Mouse (Mus musculus): ENCODE measurements around the gene Tufm. TPM values are rescaled to one million over a fixed set of nuclear protein-coding genes. Genes with fewer than 3 reads are reported as not detected.
A peak's percentile ranks its signal among the peaks of the same experiment; 100 is the strongest.

Gene Tufm
- total RNA-seq (2021), result 221 and 223 TPM in 2 replicates
- long read RNA-seq, experiment 1, transcript Tufm-201 (10 exons, 1,679 nt), result major isoform, 152 of 169 reads
- long read RNA-seq, experiment 1, partial matches to known transcripts, result 14 of 169 reads
- long read RNA-seq, experiment 1, other reads (novel, unspliced or antisense), result 3 of 169 reads
- long read RNA-seq, experiment 2, transcript Tufm-201 (10 exons, 1,679 nt), result major isoform, 114 of 133 reads
- long read RNA-seq, experiment 2, partial matches to known transcripts, result 17 of 133 reads
- long read RNA-seq, experiment 2, other reads (novel, unspliced or antisense), result 1 of 133 reads

DNA sequence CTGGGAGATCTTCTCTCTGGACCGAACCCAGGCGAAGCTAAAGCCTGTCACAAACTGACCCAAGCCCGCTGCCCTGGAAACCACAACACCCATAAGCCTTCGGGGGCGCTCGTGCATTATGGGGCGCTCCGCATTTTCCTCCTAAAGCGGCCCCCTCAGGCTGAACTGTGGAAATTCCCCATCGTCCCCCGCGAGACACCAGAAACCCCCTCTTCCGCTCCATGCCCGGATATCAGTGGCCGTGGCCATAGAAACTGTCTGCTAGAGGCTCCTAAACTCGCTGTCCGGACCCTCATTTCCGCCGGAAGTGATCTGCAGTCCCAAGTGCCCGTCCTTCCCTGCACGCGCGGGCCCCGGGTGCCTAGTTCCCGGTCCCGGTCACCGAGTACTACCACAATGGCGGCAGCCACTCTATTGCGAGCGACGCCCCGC, at the start of gene Tufm:
Gene Tufm, plus strand, starts transcription at position 310 of the 432 bp plus-strand sequence.
- peak; percentile 98 for DNase-seq

DNA sequence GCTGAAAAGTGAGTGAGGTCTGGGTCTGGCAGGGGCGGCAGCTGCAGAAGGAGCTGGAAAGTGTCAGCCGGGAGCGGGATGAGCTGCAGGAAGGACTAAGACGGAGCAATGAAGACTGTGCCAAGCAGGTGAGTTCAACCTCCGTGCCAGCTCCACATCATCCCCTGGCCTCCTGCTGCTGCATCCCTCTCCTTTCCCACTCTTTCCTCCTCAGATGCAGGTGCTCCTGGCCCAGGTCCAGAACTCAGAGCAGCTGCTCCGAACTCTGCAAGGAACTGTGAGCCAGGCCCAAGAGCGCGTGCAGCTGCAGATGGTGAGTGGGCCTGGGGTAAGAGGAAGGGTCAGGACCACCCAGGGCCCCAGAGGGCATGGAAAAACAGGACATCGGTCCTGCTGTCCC, 47.0 kb upstream of the Tufm start:
- DNase-seq, result no peak

DNA sequence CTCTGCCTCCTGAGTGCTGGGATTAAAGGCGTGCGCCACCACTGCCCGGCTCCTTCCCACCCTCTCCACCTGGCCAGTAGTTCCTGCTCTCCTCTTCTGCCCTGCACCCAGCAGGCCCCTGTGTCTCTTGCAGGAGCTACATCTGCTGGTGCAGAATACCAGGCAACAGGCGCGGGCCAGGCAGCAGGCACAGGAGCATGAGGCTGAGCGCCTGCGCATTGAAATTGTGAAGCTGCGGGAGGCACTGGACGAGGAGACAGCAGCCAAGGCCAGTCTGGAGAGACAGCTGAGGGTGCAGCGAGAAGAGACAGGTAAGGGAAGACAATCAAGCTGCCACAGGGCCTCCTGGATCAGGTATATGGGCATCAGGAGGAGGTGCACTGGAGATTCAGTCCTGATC, 43.2 kb upstream of the Tufm start:
- no peak for DNase-seq

DNA sequence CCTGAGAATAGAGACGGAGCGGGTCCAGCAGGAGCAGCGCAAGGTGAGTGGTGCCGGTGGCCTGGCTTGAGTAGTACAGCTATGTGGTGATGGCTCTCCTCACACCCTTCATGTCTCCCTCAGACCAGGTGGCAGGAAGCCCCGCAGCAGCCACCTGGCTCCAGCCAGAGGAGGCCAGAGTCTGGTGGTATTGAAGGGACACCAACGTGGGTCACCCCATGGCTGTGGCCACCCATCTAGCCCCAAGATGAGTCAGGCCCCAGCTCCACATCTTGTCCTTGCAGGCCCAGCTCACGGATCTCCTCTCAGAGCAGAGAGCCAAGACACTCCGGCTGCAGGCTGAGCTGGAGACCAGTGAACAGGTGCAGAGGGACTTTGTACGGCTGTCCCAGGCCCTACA, 42.6 kb upstream of the Tufm start:
- DNase-seq, result no peak

DNA sequence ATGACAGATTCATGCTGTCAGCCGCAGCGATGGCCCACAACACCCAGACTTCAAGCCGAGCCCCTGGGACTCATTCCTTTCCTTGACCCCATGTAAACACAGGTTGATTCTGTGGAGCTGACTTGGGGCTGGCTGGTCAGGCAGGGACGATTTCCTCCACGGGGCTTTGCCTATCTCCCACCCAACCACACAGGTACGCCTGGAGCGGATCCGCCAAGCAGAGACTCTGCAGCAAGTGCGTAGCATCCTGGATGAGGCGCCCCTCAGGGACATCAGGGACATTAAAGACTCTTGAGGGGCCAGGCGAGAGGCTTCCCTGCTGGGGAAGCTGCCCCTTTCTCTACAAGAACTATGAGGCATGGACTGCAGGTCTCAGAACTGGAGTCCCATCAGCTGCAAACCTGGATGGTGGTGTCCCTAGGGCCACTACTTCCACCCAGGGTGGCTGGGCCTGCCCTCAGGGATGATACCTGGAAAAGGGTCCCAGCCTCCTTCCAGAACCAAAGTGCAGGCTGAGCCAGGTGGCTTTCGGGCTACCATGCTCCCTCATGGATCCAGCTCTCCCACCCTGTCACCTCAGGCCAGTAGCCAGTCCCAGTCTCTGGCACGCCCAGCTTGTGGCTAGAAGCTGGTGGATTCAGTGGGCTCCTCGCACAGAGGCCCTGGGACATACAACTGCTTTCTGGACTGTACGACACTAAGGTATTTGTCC, 41.9 kb upstream of the Tufm start:
- DNase-seq, result no peak

DNA sequence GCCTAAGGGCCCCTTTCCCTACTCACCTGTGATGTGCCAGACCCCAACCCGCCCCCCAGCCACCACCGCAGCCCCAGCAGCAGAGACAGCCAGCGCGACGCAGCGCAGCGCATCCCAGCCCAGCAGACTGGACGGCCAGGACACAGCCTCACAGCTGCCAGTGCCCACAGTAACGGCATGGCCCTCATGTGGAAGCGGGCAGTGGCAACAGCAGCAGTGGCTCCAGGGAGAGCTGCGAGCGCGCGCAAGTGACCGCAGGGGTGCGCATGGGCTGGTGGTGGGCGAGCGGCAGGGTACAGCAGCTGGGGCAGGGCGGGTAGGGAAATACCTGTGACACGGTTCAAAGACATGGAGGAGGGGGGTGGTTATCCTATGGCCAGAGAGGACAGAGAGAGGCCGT, 40.9 kb upstream of the Tufm start:
- DNase-seq, result no peak

- DNase-seq, result no peak
Measured at GRCm38 (mm10) chr7:126448481-126448880, 38.7 kb upstream of the Tufm start.

DNA sequence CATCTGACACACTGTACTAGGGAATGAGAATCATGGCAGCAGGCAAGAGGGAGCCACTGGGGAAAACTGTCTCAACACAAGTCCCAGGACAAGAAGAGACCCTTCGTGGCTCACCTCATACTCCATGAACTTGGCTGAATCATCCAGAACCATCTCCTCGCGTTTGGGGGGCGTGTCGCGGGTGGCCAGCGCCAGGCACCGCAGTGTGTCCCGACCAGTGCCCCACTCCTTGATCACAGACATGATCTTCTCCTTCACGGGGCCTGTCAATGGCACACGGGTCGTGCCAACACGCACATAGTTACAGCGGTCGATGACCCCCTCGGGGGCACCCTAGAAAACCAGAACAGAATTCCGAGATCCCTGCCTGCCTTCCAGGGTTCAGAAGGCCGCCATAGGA, 37.2 kb upstream of the Tufm start:
- DNase-seq, result no peak

GRCm38 (mm10) chr7:126450641-126451040, 36.5 kb upstream of the Tufm start:
- DNase-seq, result no peak

DNA sequence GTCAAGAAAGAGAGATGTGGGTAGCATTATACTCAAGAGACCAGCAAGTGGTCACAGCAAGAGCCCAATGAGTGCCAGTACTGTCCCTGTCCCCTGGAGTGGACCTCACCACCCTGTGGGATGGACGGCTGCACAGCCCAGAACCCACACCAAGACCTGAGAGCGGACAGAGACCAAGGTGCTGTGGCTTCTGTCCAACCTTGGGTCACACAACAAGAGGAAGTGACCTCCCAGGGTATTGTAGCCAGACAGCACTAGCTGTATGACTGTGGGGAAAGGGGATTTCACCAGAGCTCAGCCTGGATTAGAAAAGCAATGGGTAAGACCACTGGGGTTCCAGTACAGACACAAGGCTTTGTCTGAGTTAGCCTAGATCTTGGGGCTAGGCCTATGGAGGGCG, 34.9 kb upstream of the Tufm start:
- no peak for DNase-seq

GRCm38 (mm10) chr7:126453861-126454260, 33.3 kb upstream of the Tufm start:
- no peak for DNase-seq

- DNase-seq, result no peak
Measured at GRCm38 (mm10) chr7:126455242-126455641, 31.9 kb upstream of the Tufm start.

DNA sequence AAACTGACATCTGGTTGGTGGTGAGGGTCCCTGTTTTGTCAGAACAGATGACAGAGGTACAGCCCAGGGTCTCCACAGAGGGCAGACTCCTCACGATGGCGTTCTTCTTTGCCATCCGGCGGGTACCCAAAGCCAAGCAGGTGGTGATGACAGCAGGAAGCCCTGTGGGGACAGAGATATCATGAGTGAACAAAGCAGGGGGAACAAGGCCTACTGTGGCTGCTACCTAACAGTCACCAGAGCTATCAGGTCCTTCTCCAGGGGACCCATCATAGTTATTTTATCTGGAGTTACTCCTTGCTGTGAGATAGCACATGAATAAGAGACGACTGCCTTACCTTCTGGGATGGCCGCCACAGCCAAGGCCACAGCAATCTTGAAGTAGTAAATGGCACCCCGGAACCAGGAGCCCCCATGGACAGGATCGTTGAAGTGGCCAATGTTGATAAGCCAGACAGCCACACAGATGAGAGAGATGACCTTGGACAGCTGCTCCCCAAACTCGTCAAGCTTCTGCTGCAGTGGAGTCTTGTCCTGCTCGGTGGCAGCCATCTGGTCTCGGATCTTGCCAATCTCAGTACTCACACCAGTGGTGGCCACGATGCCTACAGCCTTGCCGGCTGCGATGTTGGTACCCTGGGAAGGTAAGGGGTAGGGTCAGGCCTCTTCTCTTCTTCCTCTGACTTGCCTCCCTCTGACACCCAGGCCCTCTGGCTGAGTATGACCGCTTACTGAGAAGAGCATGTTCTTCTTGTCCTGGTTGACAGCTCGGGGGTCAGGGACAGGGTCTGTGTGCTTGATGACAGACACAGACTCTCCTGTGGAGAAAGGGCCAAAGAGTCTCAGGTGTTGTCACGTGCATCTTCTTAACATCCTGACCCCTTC, 30.5 kb upstream of the Tufm start:
- DNase-seq, result no peak

- no peak for DNase-seq
Measured at GRCm38 (mm10) chr7:126458225-126458624, 28.9 kb upstream of the Tufm start.

DNA sequence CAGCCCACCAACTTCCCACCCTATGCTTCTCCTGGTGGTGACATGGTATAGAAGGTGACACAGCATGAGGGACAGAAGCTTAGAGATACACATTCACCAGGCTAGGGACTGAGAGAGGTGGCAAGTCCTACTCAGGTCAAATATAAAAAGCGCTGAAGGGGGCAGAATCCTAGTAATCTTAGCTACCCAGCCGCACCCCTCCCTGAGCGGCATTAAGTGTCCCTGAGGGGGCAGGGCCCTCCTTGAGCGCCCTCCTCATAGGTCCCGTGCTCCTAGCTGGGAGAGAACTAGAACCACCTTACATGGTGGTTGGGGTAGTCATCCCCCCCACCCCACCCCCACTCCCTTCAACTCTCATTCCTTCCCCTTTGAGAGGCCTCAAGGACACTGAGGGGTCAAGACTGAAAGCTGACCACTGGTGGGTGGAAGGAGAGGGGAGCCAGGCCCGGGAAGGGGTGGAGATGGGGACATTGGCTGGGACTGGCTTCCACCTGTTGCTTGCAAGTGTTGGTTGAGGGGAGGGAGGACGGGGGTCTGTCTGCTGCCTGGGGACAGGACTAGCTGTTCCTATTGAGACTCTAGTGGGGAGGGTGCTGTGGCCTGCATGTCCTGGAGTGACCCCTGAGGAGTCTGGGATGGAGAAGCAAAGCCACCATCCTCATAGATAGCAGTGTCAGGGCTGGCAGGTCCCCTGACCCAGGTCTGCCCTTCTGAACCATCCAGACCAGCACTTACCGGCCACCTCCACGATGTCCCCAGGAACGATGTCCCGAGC, 28.1 kb upstream of the Tufm start:
- no peak for DNase-seq

DNA sequence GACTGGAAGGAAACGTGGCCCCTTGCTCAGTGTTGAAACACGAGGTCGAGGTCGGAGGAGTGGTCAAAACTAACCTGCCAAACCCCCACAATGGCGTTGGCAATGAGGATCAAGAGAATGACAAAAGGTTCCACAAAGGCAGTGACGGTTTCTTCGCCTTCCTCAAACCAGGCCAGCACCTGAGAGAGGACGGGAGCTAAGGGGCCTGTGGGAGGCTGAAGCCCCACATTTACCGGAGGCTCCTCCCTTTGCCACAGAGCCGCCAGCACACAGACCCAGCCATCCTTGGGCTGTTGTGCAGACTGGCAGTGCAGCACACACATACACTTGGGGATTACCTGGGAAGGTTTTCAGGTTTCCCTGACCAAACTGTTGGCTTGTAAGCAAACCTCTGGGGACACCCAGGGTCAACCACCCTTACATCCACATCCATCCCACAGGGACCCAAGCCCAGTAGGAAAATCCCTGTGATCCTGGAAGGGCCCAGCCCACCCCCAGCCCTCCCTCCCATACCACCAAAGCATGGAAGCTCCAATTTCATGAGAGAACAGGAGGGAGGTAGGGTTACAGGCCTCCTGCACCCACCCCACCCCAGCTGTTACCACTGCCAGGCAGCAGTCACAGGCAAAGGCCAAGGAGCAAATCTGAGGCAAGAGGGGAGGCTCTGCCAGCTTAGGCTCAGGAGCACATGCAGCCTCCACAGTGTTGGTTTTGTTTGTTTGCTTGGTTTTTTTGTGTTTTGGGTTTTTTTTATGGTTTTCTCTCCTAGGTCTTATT, 26.4 kb upstream of the Tufm start:
- DNase-seq, result no peak

DNA sequence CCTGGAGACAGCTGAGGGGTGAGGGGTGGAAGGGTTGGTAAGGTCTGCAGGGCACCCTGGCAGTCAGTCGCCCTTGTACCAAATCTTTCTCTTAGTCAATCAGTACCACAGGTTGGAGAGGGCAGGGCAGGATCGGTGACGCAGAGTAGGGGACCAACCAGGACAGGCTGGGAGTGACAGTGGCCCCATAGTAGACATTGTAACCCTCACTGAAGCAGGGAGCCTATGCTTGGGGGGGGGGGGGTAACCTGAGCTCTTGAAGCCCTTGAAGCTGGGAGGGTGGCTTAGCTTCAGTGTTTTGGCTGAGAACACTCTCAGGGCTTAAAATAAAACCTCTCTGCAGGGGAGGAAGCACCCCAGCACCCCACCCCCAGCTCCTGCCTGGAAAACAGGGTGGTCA, 25.5 kb upstream of the Tufm start:
- DNase-seq, result no peak

- DNase-seq, result no peak
Measured at GRCm38 (mm10) chr7:126463004-126463403, 24.2 kb upstream of the Tufm start, which contains the start of gene Atp2a1. Gene Atp2a1 (minus strand): TSS chr7:126463108.

- DNase-seq, result no peak
Measured at GRCm38 (mm10) chr7:126463547-126463946, 23.6 kb upstream of the Tufm start.

- no peak for DNase-seq
Measured at GRCm38 (mm10) chr7:126464121-126464520, 23.0 kb upstream of the Tufm start.

GRCm38 (mm10) chr7:126464836-126465235, 22.3 kb upstream of the Tufm start:
- peak; percentile 49 for DNase-seq

Measured in adrenal gland, postnatal 14 days (tissue).